Mouse (Mus musculus): ENCODE measurements around the gene Strbp.

The Strbp gene

DNA sequence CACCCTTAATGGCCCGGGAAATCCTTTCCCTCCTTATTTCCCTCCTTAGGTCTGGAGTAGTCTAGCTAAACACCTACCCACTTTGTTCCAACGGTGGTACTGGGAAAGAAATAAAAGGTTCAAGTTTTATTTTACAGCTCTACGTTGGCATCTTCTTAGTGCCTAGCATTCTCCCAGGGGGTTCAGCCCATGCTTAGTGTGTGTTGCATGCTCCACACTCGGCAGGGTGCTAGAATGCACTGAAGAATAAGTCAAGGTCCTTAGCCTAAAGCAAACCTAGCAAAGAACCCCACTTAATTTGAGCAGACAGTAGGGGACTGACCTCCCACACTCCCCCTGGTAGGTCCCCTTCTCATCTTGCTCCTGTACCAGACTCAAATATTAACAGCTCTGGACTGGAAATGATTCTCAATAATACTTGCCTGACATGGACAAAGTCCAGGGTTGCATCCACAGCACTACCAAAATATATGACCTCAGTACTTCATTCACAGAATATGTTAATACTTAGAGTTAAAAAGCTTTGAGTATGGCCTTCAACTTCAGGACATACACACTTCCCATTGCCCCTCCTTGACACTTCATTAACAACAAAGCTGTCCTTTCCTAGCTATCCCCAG lies 592 bp upstream of the Strbp start:
- in situ Hi-C loops (cut with MboI, MseI), result loop anchor here (10.0 kb wide), 1 partner anchor 1131 kb away; no protein-coding TSS in a partner anchor

- in situ Hi-C loops (cut with MboI, MseI), result loop anchor here (10.0 kb wide), 1 partner anchor 1132 kb away; no protein-coding TSS in a partner anchor
These were observed 1.1 kb downstream of the Strbp start for GRCm38 (mm10) chr2:37702301-37703172.

DNA sequence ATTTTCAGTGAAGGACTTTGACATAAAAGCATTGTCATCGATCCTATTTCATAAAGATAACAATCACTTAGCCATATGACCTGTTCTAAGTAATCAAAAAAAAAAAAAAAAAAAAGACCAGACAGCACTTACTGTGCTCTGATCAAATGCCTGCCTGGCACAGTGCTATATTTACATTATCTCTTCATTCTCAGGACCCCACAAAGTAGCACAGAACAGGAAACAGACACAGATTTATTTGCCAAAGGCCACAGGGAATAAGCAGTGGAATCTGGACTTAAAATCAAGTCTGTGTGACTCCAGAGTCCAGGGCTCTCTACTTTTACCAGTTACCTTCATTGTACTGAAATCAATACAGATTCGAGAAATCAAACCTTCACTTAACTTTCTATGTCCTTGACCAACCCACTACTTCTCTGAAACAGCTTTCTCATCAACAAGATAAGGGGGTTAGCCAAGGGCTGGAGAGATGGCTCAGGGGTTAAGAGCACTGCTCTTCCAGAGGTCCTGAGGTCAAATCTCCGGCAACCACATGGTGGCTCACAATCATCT lies 14.5 kb downstream of the Strbp start:
- in situ Hi-C loops (cut with MboI, MseI), result loop anchor here (5.0 kb wide), 1 partner anchor 78 kb away; no protein-coding TSS in a partner anchor

DNA sequence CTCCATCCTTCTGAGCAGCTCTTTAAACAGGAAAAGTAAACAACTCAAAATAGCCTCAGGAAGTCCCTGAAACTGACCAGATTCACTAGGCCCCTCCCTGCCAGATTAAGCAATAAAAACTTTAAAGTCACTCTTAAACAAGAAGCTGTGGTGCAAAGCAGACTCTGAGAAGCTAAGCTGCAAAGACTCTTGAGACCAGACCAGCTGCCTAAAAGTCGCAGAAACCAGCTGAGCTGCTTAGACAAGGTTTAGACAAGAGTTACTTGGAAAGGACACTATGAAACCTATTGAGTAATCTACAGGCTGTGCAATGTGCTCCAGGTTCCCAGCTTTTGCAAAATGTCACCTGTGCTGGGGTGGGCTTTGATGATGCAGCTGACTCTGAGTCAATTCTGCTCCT lies 16.6 kb downstream of the Strbp start:
- in situ Hi-C loops (cut with MboI, MseI), result loop anchor here (5.0 kb wide), 1 partner anchor 80 kb away; no protein-coding TSS in a partner anchor

DNA sequence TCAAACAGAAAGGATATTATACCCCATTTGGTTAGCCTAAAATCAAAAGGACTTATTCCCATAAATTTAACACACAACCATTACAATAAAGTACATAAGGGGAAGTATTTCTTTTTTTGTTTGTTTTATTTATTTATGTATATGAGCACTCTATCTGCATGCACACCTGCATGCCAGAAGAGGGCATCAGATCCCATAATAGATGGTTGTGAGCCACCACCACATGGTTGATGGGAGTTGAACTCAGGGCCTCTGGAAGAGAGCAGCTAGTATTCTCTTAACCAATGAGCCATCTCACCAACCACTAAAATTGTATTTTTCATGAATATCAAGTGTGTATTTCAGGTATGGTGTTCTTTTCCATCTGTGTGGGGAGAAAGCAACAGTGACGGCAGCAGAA lies 18.8 kb downstream of the Strbp start:
- in situ Hi-C loops (cut with MboI, MseI), result loop anchor here (5.0 kb wide), 1 partner anchor 82 kb away; no protein-coding TSS in a partner anchor

DNA sequence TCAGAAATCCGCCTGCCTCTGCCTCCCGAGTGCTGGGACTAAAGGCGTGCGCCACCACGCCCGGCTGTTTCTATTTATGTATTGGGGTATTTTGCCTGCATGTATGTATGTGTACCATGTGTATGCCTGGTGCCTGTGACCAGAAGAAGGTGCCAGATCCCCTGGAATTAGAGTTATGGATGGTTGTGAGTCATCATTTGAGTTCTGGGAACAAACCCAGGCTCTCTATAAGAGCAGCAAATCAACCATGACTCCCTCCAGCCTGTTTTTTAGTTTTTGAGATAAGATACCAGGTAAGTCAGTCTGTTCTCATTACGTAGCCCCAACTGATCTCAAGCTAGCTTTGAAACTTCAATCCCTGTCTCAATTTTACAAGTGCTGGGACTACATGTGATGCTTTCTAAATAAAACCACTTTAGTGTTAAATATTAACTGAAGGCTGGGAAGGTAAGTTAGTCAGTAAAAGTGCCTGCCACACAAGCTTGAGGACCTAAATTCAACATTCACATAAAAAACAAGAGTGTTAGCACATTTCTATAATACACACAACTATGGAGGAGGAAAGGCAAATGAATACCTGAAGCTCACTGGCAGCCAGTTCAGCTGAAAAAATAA lies 21.4 kb downstream of the Strbp start:
- in situ Hi-C loops (cut with MboI, MseI), result no loop called here

GRCm38 (mm10) chr2:37651086-37651485 lies 52.6 kb downstream of the Strbp start:
- in situ Hi-C loops (cut with MboI, MseI), result loop anchor here (5.0 kb wide), 1 partner anchor 96 kb away; no protein-coding TSS in a partner anchor

- in situ Hi-C loops (cut with MboI, MseI), result no loop called here
These were observed 54.1 kb downstream of the Strbp start for GRCm38 (mm10) chr2:37649590-37649989.

GRCm38 (mm10) chr2:37648966-37649365 lies 54.7 kb downstream of the Strbp start:
- in situ Hi-C loops (cut with MboI, MseI), result no loop called here

DNA sequence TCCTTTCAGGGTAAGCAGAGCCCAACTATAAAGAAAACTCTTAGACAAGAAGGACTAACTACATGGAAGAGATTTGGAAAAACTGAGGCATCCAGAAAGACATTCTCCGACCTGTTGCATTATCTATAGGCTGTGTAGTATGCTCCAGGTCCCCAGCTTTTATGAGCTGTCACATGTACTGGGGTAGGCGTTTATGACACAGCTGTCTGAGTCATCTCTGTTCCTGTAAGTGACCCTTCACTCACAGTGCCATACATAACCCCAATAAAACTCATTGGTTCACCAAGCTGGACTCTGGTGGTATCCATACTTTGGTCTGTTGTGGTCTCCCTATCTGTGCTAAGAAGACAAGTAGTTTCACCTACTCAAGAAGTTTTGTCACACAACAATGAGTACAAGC lies 80.3 kb downstream of the Strbp start:
- in situ Hi-C loops (cut with MboI, MseI), result no loop called here

GRCm38 (mm10) chr2:37587919-37588318 lies 115.7 kb downstream of the Strbp start:
- in situ Hi-C loops (cut with MboI, MseI), result no loop called here

DNA sequence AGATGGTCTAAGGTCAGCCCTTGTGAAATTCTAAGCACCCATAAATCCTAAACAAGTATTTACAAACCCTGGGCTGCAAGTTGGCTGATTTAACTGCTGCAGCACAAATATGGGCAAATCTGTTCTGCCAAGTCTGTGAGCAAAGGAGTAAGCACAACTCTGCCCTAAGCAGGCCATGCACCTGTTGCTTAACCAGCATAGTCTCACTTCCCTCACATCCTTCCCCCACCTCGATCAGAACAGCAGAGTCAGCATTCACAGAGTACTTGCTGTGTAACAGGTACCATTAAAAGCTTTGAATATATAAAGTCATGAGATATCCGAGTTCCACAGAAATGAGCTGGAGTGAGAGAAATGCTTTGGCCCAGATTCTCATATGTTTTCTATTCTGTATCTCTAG lies 125.5 kb downstream of the Strbp start:
- in situ Hi-C loops (cut with MboI, MseI), result no loop called here

GRCm38 (mm10) chr2:37576661-37577060 lies 127.0 kb downstream of the Strbp start:
- in situ Hi-C loops (cut with MboI, MseI), result no loop called here

GRCm38 (mm10) chr2:37572141-37572540 lies 131.5 kb downstream of the Strbp start:
- in situ Hi-C loops (cut with MboI, MseI), result no loop called here

DNA sequence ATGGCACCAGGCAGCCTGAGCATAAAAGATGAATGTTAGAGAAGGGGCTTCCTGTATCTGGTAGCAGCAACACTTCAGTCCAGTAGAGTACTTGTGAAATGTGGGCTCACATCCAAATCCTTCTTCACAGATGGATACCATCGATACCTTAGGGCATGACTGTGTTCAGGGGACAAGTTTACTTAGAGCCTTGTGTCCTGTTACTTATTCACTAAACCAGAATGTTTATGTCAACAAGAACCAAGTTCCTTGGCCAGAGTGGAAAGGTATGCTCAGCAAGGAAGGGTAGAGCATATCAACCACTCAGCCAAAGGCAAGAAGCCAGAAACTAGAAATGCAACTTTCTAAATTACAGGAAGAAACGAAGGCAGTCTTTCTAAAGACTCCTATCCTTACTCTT lies 133.0 kb downstream of the Strbp start:
- in situ Hi-C loops (cut with MboI, MseI), result no loop called here

- in situ Hi-C loops (cut with MboI, MseI), result no loop called here
These were observed 133.8 kb downstream of the Strbp start for GRCm38 (mm10) chr2:37569888-37570287.

DNA sequence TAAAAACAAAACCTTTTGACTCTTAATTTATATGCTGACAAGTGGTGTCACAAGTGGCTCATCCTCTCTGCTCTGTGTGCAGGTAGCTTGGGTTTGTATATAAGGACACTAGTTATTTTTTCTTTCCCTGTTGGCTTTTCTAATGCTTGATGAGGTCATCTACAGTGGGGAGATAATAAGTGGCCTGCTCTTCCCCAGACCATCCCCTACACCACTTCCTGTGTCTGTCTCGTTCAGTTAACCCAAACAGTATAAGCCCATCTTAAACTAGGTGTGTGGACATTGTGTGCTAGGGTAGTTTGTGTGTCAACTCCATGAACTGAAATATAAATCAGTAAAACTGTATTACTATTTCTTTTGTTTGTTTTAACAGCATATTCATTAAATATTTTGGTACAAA lies 137.6 kb downstream of the Strbp start:
- in situ Hi-C loops (cut with MboI, MseI), result no loop called here

- in situ Hi-C loops (cut with MboI, MseI), result no loop called here
These were observed 138.1 kb downstream of the Strbp start for GRCm38 (mm10) chr2:37565579-37565978.

GRCm38 (mm10) chr2:37556366-37556765 lies 147.3 kb downstream of the Strbp start:
- in situ Hi-C loops (cut with MboI, MseI), result no loop called here

- in situ Hi-C loops (cut with MboI, MseI), result no loop called here
These were observed 154.2 kb downstream of the Strbp start for GRCm38 (mm10) chr2:37549346-37550012.

GRCm38 (mm10) chr2:37531639-37532038 lies 172.0 kb downstream of the Strbp start:
- in situ Hi-C loops (cut with MboI, MseI), result no loop called here

All from regulatory T cell (primary cell).